Mouse (Mus musculus) retina, postnatal 1 day (tissue): ENCODE measurements around the gene Gm732.

ENCODE experiments used
- DNase-seq: peaks from one replicate; pipeline ENCODE4 v3.0.0-alpha.2; 2012

The Gm732 gene

GRCm38 (mm10) chrX:107948365-107948764 is at the start of gene Gm732:
TSS of gene Gm732 (minus strand) at chrX:107948465.
- no peak for DNase-seq
